Mouse (Mus musculus) lung, adult 2 months (tissue): Measurements from ENCODE around the gene Sdk1.

Experiments
- CTCF ChIP-seq: fragments of 200-500 bp; IDR thresholded peaks from 2 replicates; pipeline ENCODE4 v1.5.1; 2011; ENCODE audit warnings: mild to moderate bottlenecking, low read length, control low read depth; ENCODE audit not compliant: insufficient read depth
- POLR2A ChIP-seq: fragments of 200-500 bp; IDR thresholded peaks from 2 replicates; pipeline ENCODE4 v1.6.1; 2011; ENCODE audit warnings: low read depth, mild to moderate bottlenecking, control low read depth, low read length, borderline replicate concordance; ENCODE audit errors: extremely low read depth

DNA sequence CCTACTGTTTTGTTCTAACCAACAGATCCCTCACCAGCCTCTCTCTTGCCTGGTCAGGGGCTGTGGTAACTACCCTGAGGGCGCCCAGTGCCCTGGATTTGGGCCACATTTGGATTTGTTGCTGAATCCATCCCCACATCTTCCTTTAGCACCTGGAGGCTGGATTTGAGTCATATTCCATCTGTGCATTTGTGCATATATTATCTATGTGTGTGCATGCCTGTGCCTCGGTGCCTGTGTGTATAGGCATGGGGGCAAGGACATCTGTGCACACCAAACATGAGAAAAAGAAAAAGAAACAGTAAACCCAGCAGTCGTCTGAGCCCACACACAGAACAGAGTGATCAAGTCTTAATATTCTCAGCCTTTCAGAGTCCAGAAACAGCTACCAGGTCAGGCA lies 752.9 kb downstream of the Sdk1 start:
- TF ChIP-seq POLR2A (no peak), CTCF (no peak)
